Mouse (Mus musculus) lung, postnatal 0 days (tissue): ENCODE data around the gene Zfp292.

ENCODE experiments used
- CTCF ChIP-seq: IDR thresholded peaks from 2 replicates; pipeline ENCODE4 v1.5.1; 2016; ENCODE audit warnings: antibody characterized with exemption, mild to moderate bottlenecking
- EP300 ChIP-seq: IDR thresholded peaks from 2 replicates; pipeline ENCODE4 v1.6.1; 2016; ENCODE audit warnings: antibody characterized with exemption, mild to moderate bottlenecking, control low read depth

DNA sequence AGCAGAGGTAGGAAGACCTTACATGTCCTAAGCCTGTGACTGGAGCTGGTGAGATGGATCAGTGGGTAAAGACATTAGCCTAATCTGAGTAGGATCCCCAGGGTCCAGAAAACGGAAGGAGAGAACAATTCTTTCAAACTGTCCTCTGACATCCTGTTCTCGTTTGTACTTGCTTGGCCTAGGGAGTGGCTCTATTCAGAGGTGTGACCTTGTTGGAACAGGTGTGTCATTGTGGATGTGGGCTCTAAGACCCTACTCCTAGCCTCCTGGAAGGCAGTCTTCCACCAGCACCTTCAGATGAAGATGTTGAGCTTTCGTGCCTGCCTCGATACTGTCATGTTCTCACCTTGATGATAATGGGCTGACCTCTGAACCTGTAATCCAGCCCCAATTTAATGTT lies 23.4 kb upstream of the Zfp292 start:
- no peak for TF ChIP-seq EP300
- no peak for TF ChIP-seq CTCF
